Mouse (Mus musculus) hindbrain, embryonic 12.5 days (tissue): ENCODE measurements at regions not wholly inside any gene's neighbourhood (a gene's known extent, or its start where the extent isn't known, plus 50 kb on each side); places are given as distances from the start of the nearest gene placed in this dataset.
"Not testable (repeated sequence)": the region's sequence is repeated elsewhere in the genome, so short reads cannot be mapped to it uniquely, and the experiment has no call there.

Experiments used
- ATAC-seq: fragments of 200-750 bp; cut with Nextera tagmentation; 2 replicates; pipeline ENCODE4 v1.8.0; 2017; ENCODE audit warnings: moderate TSS enrichment; ENCODE audit not compliant: low FRiP score
- H3K27ac ChIP-seq: fragments of 300-500 bp; sonication (generic); 2 replicates; pipeline ENCODE4 v1.5.1; 2016; ENCODE audit warnings: mild to moderate bottlenecking
- H3K27me3 ChIP-seq: fragments of 300-500 bp; sonication (generic); 2 replicates; pipeline ENCODE4 v1.6.1; 2016; ENCODE audit warnings: mild to moderate bottlenecking
- H3K36me3 ChIP-seq: fragments of 300-500 bp; sonication (generic); 2 replicates; pipeline ENCODE4 v1.6.1; 2016; ENCODE audit warnings: mild to moderate bottlenecking
- H3K4me1 ChIP-seq: fragments of 300-500 bp; sonication (generic); 2 replicates; pipeline ENCODE4 v1.6.1; 2016
- H3K4me2 ChIP-seq: fragments of 300-500 bp; sonication (generic); replicated peaks from 2 replicates; pipeline ENCODE4 v1.6.1; 2016; ENCODE audit warnings: mild to moderate bottlenecking
- H3K4me3 ChIP-seq: fragments of 300-500 bp; sonication (generic); 2 replicates; pipeline ENCODE4 v1.5.1; 2016; ENCODE audit warnings: mild to moderate bottlenecking
- H3K9ac ChIP-seq: fragments of 300-500 bp; sonication (generic); 2 replicates; pipeline ENCODE4 v1.6.1; 2016; ENCODE audit warnings: mild to moderate bottlenecking, moderate library complexity
- H3K9me3 ChIP-seq: fragments of 300-500 bp; sonication (generic); replicated peaks from 2 replicates; pipeline ENCODE4 v1.6.1; 2016; ENCODE audit warnings: mild to moderate bottlenecking
- WGBS: fragments of 180-500 bp; shearing (Covaris S2); methylation state at CpG from one replicate; pipeline ENCODE4 v1.1.7; 2016; 5-methylcytosine and 5-hydroxymethylcytosine counted together

GRCm38 (mm10) chr5:91774065-91774464, 188.8 kb downstream of the Rchy1 start:
- no peak overlapping the region for H3K4me3 ChIP-seq
- WGBS, result 81% methylated on average over 3 of the region's 3 CpGs
- no peak for ATAC-seq
- H3K36me3 ChIP-seq, result no peaks in the 10 kb centered on the region
- H3K9ac ChIP-seq, result no peak overlapping the region
- H3K4me1 ChIP-seq, result no peaks in the 10 kb centered on the region
- no peaks in the 10 kb centered on the region for H3K27me3 ChIP-seq
- H3K27ac ChIP-seq, result no peak overlapping the region
- no peak overlapping the region for H3K4me2 ChIP-seq
- H3K9me3 ChIP-seq, result no peaks in the 10 kb centered on the region

- peaks cover 2% of the 10 kb centered on the region; the same call in 1 of the 2 replicates for H3K27me3 ChIP-seq
- no peaks in the 10 kb centered on the region for H3K36me3 ChIP-seq
- 76% methylated on average over 7 of the region's 7 CpGs for WGBS
- no peak overlapping the region for H3K4me2 ChIP-seq
- no peak for ATAC-seq
- no peak overlapping the region for H3K9ac ChIP-seq
- no peak overlapping the region for H3K4me3 ChIP-seq
- no peak overlapping the region for H3K27ac ChIP-seq
- H3K9me3 ChIP-seq, result no peaks in the 10 kb centered on the region
- H3K4me1 ChIP-seq, result peaks cover 5% of the 10 kb centered on the region
Observed at GRCm38 (mm10) chr5:91767886-91768285, 195.0 kb downstream of the Rchy1 start.

- WGBS, result 63% methylated on average over 10 of the region's 10 CpGs
- H3K4me2 ChIP-seq, result no peak overlapping the region
Observed at GRCm38 (mm10) chr5:91767060-91767459, 195.8 kb downstream of the Rchy1 start.

GRCm38 (mm10) chr5:91764621-91765020, 198.2 kb downstream of the Rchy1 start:
- no peak overlapping the region for H3K4me2 ChIP-seq
- no peak overlapping the region for H3K9ac ChIP-seq
- peak; percentile 78 for ATAC-seq
- H3K9me3 ChIP-seq, result no peaks in the 10 kb centered on the region
- H3K27ac ChIP-seq, result no peak overlapping the region
- no peak overlapping the region for H3K4me3 ChIP-seq
- peaks cover 2% of the 10 kb centered on the region; the same call in 1 of the 2 replicates for H3K27me3 ChIP-seq
- WGBS, result 31% methylated on average over 10 of the region's 10 CpGs
- peaks cover 5% of the 10 kb centered on the region for H3K4me1 ChIP-seq
- no peaks in the 10 kb centered on the region for H3K36me3 ChIP-seq

More at GRCm38 (mm10) chr5:91767060-91767459, 195.8 kb downstream of the Rchy1 start:
- H3K9ac ChIP-seq, result no peak overlapping the region
- H3K27ac ChIP-seq, result no peak overlapping the region
- H3K4me3 ChIP-seq, result no peak overlapping the region
- ATAC-seq, result no peak
- peaks cover 5% of the 10 kb centered on the region for H3K4me1 ChIP-seq
- H3K36me3 ChIP-seq, result no peaks in the 10 kb centered on the region
- no peaks in the 10 kb centered on the region for H3K9me3 ChIP-seq
- H3K27me3 ChIP-seq, result peaks cover 2% of the 10 kb centered on the region; the same call in 1 of the 2 replicates

- Histone ChIP-seq H3K27ac (no peak overlapping the region), H3K4me1 (peaks cover 5% of the 10 kb centered on the region), H3K27me3 (peaks cover 2% of the 10 kb centered on the region; the same call in 1 of the 2 replicates), H3K4me3 (no peak overlapping the region), H3K9me3 (no peaks in the 10 kb centered on the region), H3K9ac (no peak overlapping the region), H3K36me3 (no peaks in the 10 kb centered on the region), H3K4me2 (no peak overlapping the region)
- 63% methylated on average over 6 of the region's 6 CpGs for WGBS
- ATAC-seq, result no peak
Observed at GRCm38 (mm10) chr5:91762589-91762988, 200.3 kb downstream of the Rchy1 start.

GRCm38 (mm10) chr5:91755958-91756357, 206.9 kb downstream of the Rchy1 start:
- H3K27ac ChIP-seq, result no peak overlapping the region
- ATAC-seq, result no peak
- H3K4me1 ChIP-seq, result no peaks in the 10 kb centered on the region
- H3K27me3 ChIP-seq, result no peaks in the 10 kb centered on the region
- H3K9ac ChIP-seq, result no peak overlapping the region
- 76% methylated on average over 10 of the region's 10 CpGs for WGBS
- H3K9me3 ChIP-seq, result no peaks in the 10 kb centered on the region
- H3K4me3 ChIP-seq, result no peak overlapping the region
- H3K4me2 ChIP-seq, result no peak overlapping the region
- H3K36me3 ChIP-seq, result no peaks in the 10 kb centered on the region

- whole genome bisulfite sequencing, result 93% methylated on average over 17 of the region's 17 CpGs
- not testable (repeated sequence) for H3K27me3 ChIP-seq, H3K9me3 ChIP-seq, H3K36me3 ChIP-seq, H3K4me1 ChIP-seq, H3K4me2 ChIP-seq, ATAC-seq, H3K27ac ChIP-seq, H3K4me3 ChIP-seq, H3K9ac ChIP-seq
Observed at GRCm38 (mm10) chr5:91752846-91753245, 210.0 kb downstream of the Rchy1 start.

- Histone ChIP-seq H3K9me3 (no peaks in the 10 kb centered on the region), H3K4me2 (no peak overlapping the region), H3K4me1 (no peaks in the 10 kb centered on the region), H3K27me3 (no peaks in the 10 kb centered on the region), H3K9ac (no peak overlapping the region), H3K4me3 (no peak overlapping the region), H3K36me3 (no peaks in the 10 kb centered on the region), H3K27ac (no peak overlapping the region)
- ATAC-seq, result no peak
- 74% methylated on average over 6 of the region's 6 CpGs for WGBS
Observed at GRCm38 (mm10) chr5:91751168-91751567, 211.7 kb downstream of the Rchy1 start.

- H3K36me3 ChIP-seq, result no peaks in the 10 kb centered on the region
- 69% methylated on average over 5 of the region's 5 CpGs for WGBS
- no peak overlapping the region for H3K4me2 ChIP-seq
- H3K27ac ChIP-seq, result no peak overlapping the region
- no peaks in the 10 kb centered on the region for H3K27me3 ChIP-seq
- no peaks in the 10 kb centered on the region for H3K4me1 ChIP-seq
- no peak overlapping the region for H3K9ac ChIP-seq
- H3K9me3 ChIP-seq, result no peaks in the 10 kb centered on the region
- H3K4me3 ChIP-seq, result no peak overlapping the region
- ATAC-seq, result no peak
Observed at GRCm38 (mm10) chr5:91746077-91746476, 216.8 kb downstream of the Rchy1 start.

- Histone ChIP-seq H3K9me3 (no peaks in the 10 kb centered on the region), H3K9ac (no peak overlapping the region), H3K27me3 (no peaks in the 10 kb centered on the region), H3K36me3 (no peaks in the 10 kb centered on the region), H3K4me2 (no peak overlapping the region), H3K4me1 (0 out of 2 replicates have a peak, but pooled peaks cover 2% of the 10 kb centered on the region), H3K27ac (no peak overlapping the region), H3K4me3 (no peak overlapping the region)
- ATAC-seq, result no peak
Observed at GRCm38 (mm10) chr5:91744389-91744788, 218.5 kb downstream of the Rchy1 start.

GRCm38 (mm10) chr5:91740159-91740537, 222.7 kb downstream of the Rchy1 start:
- Histone ChIP-seq H3K9me3 (no peaks in the 10 kb centered on the region), H3K36me3 (no peaks in the 10 kb centered on the region), H3K4me1 (0 out of 2 replicates have a peak, but pooled peaks cover 2% of the 10 kb centered on the region), H3K27me3 (no peaks in the 10 kb centered on the region), H3K27ac (no peak overlapping the region), H3K9ac (no peak overlapping the region), H3K4me2 (no peak overlapping the region), H3K4me3 (no peak overlapping the region)
- ATAC-seq, result no peak
- 36% methylated on average over 4 of the region's 4 CpGs for WGBS

- Histone ChIP-seq H3K27me3 (no peaks in the 10 kb centered on the region), H3K4me1 (0 out of 2 replicates have a peak, but pooled peaks cover 2% of the 10 kb centered on the region), H3K9ac (no peak overlapping the region), H3K36me3 (no peaks in the 10 kb centered on the region), H3K27ac (peak overlapping the region; percentile 35; the same call in 1 of the 2 replicates), H3K9me3 (no peaks in the 10 kb centered on the region), H3K4me3 (no peak overlapping the region), H3K4me2 (no peak overlapping the region)
- 68% methylated on average over 16 of the region's 16 CpGs for WGBS
- ATAC-seq, result no peak
Observed at GRCm38 (mm10) chr5:91739433-91740158, 222.2 kb downstream of the Parm1 start.

- Histone ChIP-seq H3K27me3 (no peaks in the 10 kb centered on the region), H3K4me2 (no peak overlapping the region), H3K9me3 (no peaks in the 10 kb centered on the region), H3K9ac (no peak overlapping the region), H3K4me3 (no peak overlapping the region), H3K4me1 (no peaks in the 10 kb centered on the region), H3K36me3 (no peaks in the 10 kb centered on the region), H3K27ac (no peak overlapping the region)
- 86% methylated on average over 5 of the region's 5 CpGs for WGBS
- ATAC-seq, result no peak
Observed at GRCm38 (mm10) chr5:91732002-91732401, 214.6 kb downstream of the Parm1 start.
